Mouse (Mus musculus): Measurements from ENCODE around the gene Scrn2.

- TF ChIP-seq CTCF (IDR thresholded peaks at IDR 0.05; ENCODE audit: control insufficient read depth, insufficient read depth, insufficient read length) (no peak), CEBPB (IDR thresholded peaks at IDR 0.05; ENCODE audit: low read depth) (no peak), MYOG (IDR thresholded peaks at IDR 0.05; ENCODE audit: control insufficient read depth, extremely low read depth, insufficient read length) (no peak), MAX (IDR thresholded peaks at IDR 0.05) (no peak), FOSL1 (IDR thresholded peaks at IDR 0.05; ENCODE audit: insufficient read depth, low read length, poor library complexity, severe bottlenecking) (no peak)
Observed at GRCm38 (mm10) chr11:97049492-97050085, 19.9 kb downstream of the Scrn2 start.

All from C2C12 (cell line).